23 mouse cellular contexts compared by ENCODE assay signal in genomic region chr12:33964427-33964826, GRCm38 (mm10). TPM values are rescaled to one million over a fixed set of nuclear protein-coding genes. Genes with fewer than 3 reads are reported as not detected.
DNase-seq lines count a peak whose midpoint lies in the region; ATAC-seq and TF ChIP-seq lines count a peak whose summit lies in the region.
"Had no signal": no experiment of that assay in that cellular context is flagged by ENCODE, and none has a peak within 500 bp of the region (broad histone marks: within the 10 kb centered on the region; RNA-seq: fewer than 3 reads in every experiment).

No protein-coding gene starts in this region.

- WGBS in hindbrain, embryonic 10.5 days = 7% methylated on average over 2 of the region's 2 CpGs
- 5% methylated on average over 2 of the region's 2 CpGs for WGBS in hindbrain, embryonic 13.5 days
- WGBS in embryonic facial prominence, embryonic 10.5 days = 7% methylated on average over 2 of the region's 2 CpGs
- WGBS in embryonic facial prominence, embryonic 13.5 days = 9% methylated on average over 2 of the region's 2 CpGs
- WGBS in limb, embryonic 14.5 days = 29% methylated on average over 2 of the region's 2 CpGs
- WGBS in kidney, embryonic 14.5 days = 34% methylated on average over 2 of the region's 2 CpGs

- no peak overlapping the region for H3K4me3 ChIP-seq in hindbrain, embryonic 10.5 days
- no peak overlapping the region for H3K4me3 ChIP-seq in hindbrain, embryonic 13.5 days
- peak overlapping the region; percentile 29; the same call in 1 of the 2 replicates for H3K4me3 ChIP-seq in embryonic facial prominence, embryonic 10.5 days
- peak overlapping the region; percentile 21 for H3K4me3 ChIP-seq in embryonic facial prominence, embryonic 13.5 days
- no peak overlapping the region for H3K4me3 ChIP-seq in limb, embryonic 14.5 days (replicated peaks; ENCODE audit: low read length)
- H3K4me3 ChIP-seq in kidney, embryonic 14.5 days (ENCODE audit: low read length) = no peak overlapping the region
- H3K4me3 ChIP-seq: forebrain, embryonic 13.5 days; intestine, embryonic 15.5 days; kidney, embryonic 15.5 days; liver, embryonic 15.5 days; neural tube, embryonic 12.5 days had no signal

- no peaks in the 10 kb centered on the region for H3K9me3 ChIP-seq in hindbrain, embryonic 10.5 days
- no peaks in the 10 kb centered on the region for H3K9me3 ChIP-seq in hindbrain, embryonic 13.5 days
- H3K9me3 ChIP-seq in embryonic facial prominence, embryonic 10.5 days = no peaks in the 10 kb centered on the region
- no peaks in the 10 kb centered on the region for H3K9me3 ChIP-seq in embryonic facial prominence, embryonic 13.5 days
- no peaks in the 10 kb centered on the region for H3K9me3 ChIP-seq in limb, embryonic 14.5 days (ENCODE audit: control insufficient read depth, low read length)
- H3K9me3 ChIP-seq in kidney, embryonic 14.5 days (ENCODE audit: control insufficient read depth, low read length) = no peaks in the 10 kb centered on the region
- H3K9me3 ChIP-seq: forebrain, embryonic 13.5 days; intestine, embryonic 15.5 days; kidney, embryonic 15.5 days; liver, embryonic 15.5 days; neural tube, embryonic 12.5 days had no signal

- peaks cover 100% of the 10 kb centered on the region for H3K27me3 ChIP-seq in hindbrain, embryonic 10.5 days (ENCODE audit: insufficient read depth, poor library complexity, severe bottlenecking)
- H3K27me3 ChIP-seq in hindbrain, embryonic 13.5 days = peaks cover 93% of the 10 kb centered on the region
- H3K27me3 ChIP-seq in embryonic facial prominence, embryonic 10.5 days (replicated peaks; ENCODE audit: low read depth, poor library complexity, severe bottlenecking) = peaks cover 98% of the 10 kb centered on the region
- peaks cover 26% of the 10 kb centered on the region for H3K27me3 ChIP-seq in embryonic facial prominence, embryonic 13.5 days
- peaks cover 4% of the 10 kb centered on the region; the same call in 1 of the 2 replicates for H3K27me3 ChIP-seq in limb, embryonic 14.5 days (ENCODE audit: control insufficient read depth, insufficient read depth, low read length)
- peaks cover 76% of the 10 kb centered on the region for H3K27me3 ChIP-seq in kidney, embryonic 14.5 days (ENCODE audit: control insufficient read depth, insufficient read depth, low read length)

- no peaks in the 10 kb centered on the region for H3K36me3 ChIP-seq in hindbrain, embryonic 10.5 days
- H3K36me3 ChIP-seq in hindbrain, embryonic 13.5 days = no peaks in the 10 kb centered on the region
- no peaks in the 10 kb centered on the region for H3K36me3 ChIP-seq in embryonic facial prominence, embryonic 10.5 days (replicated peaks)
- no peaks in the 10 kb centered on the region for H3K36me3 ChIP-seq in embryonic facial prominence, embryonic 13.5 days
- H3K36me3 ChIP-seq in limb, embryonic 14.5 days (ENCODE audit: control insufficient read depth, insufficient read depth, low read length) = peaks cover 17% of the 10 kb centered on the region
- H3K36me3 ChIP-seq in kidney, embryonic 14.5 days (ENCODE audit: control insufficient read depth, insufficient read depth, low read length) = no peaks in the 10 kb centered on the region
- H3K36me3 ChIP-seq: intestine, embryonic 15.5 days; kidney, embryonic 15.5 days; liver, embryonic 15.5 days; neural tube, embryonic 12.5 days had no signal

- TF ChIP-seq POLR2A in limb, embryonic 14.5 days (IDR thresholded peaks at IDR 0.05; ENCODE audit: borderline replicate concordance, extremely low read depth, insufficient read depth, insufficient read length) = no peak

- H3K27ac ChIP-seq in hindbrain, embryonic 10.5 days = no peak overlapping the region
- H3K27ac ChIP-seq in hindbrain, embryonic 13.5 days = no peak overlapping the region
- H3K27ac ChIP-seq in embryonic facial prominence, embryonic 10.5 days (replicated peaks) = peak overlapping the region; percentile 73
- peak overlapping the region; percentile 98 for H3K27ac ChIP-seq in embryonic facial prominence, embryonic 13.5 days
- peak overlapping the region; percentile 52; the same call in 1 of the 2 replicates for H3K27ac ChIP-seq in limb, embryonic 14.5 days (replicated peaks; ENCODE audit: low read depth, low read length)
- no peak overlapping the region for H3K27ac ChIP-seq in kidney, embryonic 14.5 days (ENCODE audit: low read depth, low read length)
- H3K27ac ChIP-seq: forebrain, embryonic 13.5 days; intestine, embryonic 15.5 days; kidney, embryonic 15.5 days; liver, embryonic 15.5 days; neural tube, embryonic 12.5 days had no signal

- H3K4me2 ChIP-seq in hindbrain, embryonic 13.5 days = no peak overlapping the region
- peak overlapping the region; percentile 76 for H3K4me2 ChIP-seq in embryonic facial prominence, embryonic 13.5 days
- peak overlapping the region; percentile 54 for H3K4me2 ChIP-seq in limb, embryonic 14.5 days (replicated peaks; ENCODE audit: low read depth, low read length, severe bottlenecking)
- no peak overlapping the region for H3K4me2 ChIP-seq in kidney, embryonic 14.5 days (replicated peaks; ENCODE audit: low read depth, low read length)
- H3K4me2 ChIP-seq: forebrain, embryonic 13.5 days; intestine, embryonic 15.5 days; kidney, embryonic 15.5 days; liver, embryonic 15.5 days had no signal

- H3K4me1 ChIP-seq in hindbrain, embryonic 10.5 days (replicated peaks) = peaks cover 54% of the 10 kb centered on the region
- H3K4me1 ChIP-seq in hindbrain, embryonic 13.5 days (replicated peaks) = peaks cover 19% of the 10 kb centered on the region
- H3K4me1 ChIP-seq in embryonic facial prominence, embryonic 10.5 days = peaks cover 72% of the 10 kb centered on the region
- peaks cover 62% of the 10 kb centered on the region for H3K4me1 ChIP-seq in embryonic facial prominence, embryonic 13.5 days
- H3K4me1 ChIP-seq in limb, embryonic 14.5 days (ENCODE audit: control insufficient read depth, insufficient read depth, low read length) = peaks cover 31% of the 10 kb centered on the region
- H3K4me1 ChIP-seq in kidney, embryonic 14.5 days (ENCODE audit: control insufficient read depth, insufficient read depth, low read length) = peaks cover 14% of the 10 kb centered on the region; the same call in 1 of the 2 replicates
- H3K4me1 ChIP-seq: liver, embryonic 15.5 days had no signal

- DNase-seq in hindbrain, embryonic 10.5 days (ENCODE audit: low spot score) = peak; percentile 18
- no peak for DNase-seq in embryonic facial prominence, embryonic 10.5 days (ENCODE audit: low spot score)
- no peak for DNase-seq in limb, embryonic 14.5 days (ENCODE audit: low spot score)
- no peak for DNase-seq in yolk sac, embryonic 10.5 days (ENCODE audit: low spot score)
- DNase-seq: cerebellum, adult 18-20 months; cerebellum, postnatal 25 days; gastrocnemius, postnatal 36 days; kidney, postnatal 4 days; layer of hippocampus, adult 9-11 months; thymus, postnatal 4 days had no signal

- H3K9ac ChIP-seq in hindbrain, embryonic 13.5 days = no peak overlapping the region
- peak overlapping the region; percentile 91 for H3K9ac ChIP-seq in embryonic facial prominence, embryonic 13.5 days
- no peak overlapping the region for H3K9ac ChIP-seq in limb, embryonic 14.5 days (ENCODE audit: low read depth, low read length, severe bottlenecking)
- H3K9ac ChIP-seq in kidney, embryonic 14.5 days (ENCODE audit: low read depth, low read length) = no peak overlapping the region
- H3K9ac ChIP-seq: forebrain, embryonic 13.5 days; intestine, embryonic 15.5 days; kidney, embryonic 15.5 days; liver, embryonic 15.5 days; neural tube, embryonic 12.5 days had no signal

- no peak for ATAC-seq in hindbrain, embryonic 13.5 days (ENCODE audit: low FRiP score)
- no peak for ATAC-seq in embryonic facial prominence, embryonic 13.5 days (ENCODE audit: insufficient number of reproducible peaks, insufficient read depth, low FRiP score, low TSS enrichment, low read depth)
- no peak for ATAC-seq in limb, embryonic 14.5 days (ENCODE audit: low FRiP score, low read depth)
- no peak for ATAC-seq in kidney, embryonic 14.5 days (ENCODE audit: low FRiP score, low TSS enrichment)
- ATAC-seq: forebrain, embryonic 13.5 days; intestine, embryonic 15.5 days had no signal

RNA-seq across cellular contexts. Expression of gene Twist1, which starts 7.0 kb away (rescaled TPM):
- polyA plus RNA-seq in hindbrain, embryonic 10.5 days (2016; fragmentation: Nextera tagmentation; extraction: Ambion mirVana) = 13.6 and 14.9 TPM in 2 replicates
- 2.4 and 2.8 TPM in 2 replicates for polyA plus RNA-seq in hindbrain, embryonic 13.5 days (2015; fragmentation: Nextera tagmentation; extraction: Ambion mirVana)
- polyA plus RNA-seq in embryonic facial prominence, embryonic 10.5 days (2016; fragmentation: Nextera tagmentation; extraction: Ambion mirVana) = 29.0 and 35.6 TPM in 2 replicates
- polyA plus RNA-seq in embryonic facial prominence, embryonic 13.5 days (2015; fragmentation: Nextera tagmentation; extraction: Ambion mirVana) = 56.1 and 63.1 TPM in 2 replicates
- polyA plus RNA-seq in limb, embryonic 14.5 days (2012; rRNA removed) = 259 and 340 TPM in 2 replicates
- 69.7 and 82.4 TPM in 2 replicates for polyA plus RNA-seq in limb, embryonic 14.5 days (2014; fragmentation: Nextera tagmentation; extraction: Ambion mirVana)
- 5.8 and 9.0 TPM in 2 replicates for polyA plus RNA-seq in kidney, embryonic 14.5 days (2014; fragmentation: Nextera tagmentation; extraction: Ambion mirVana)

RNA-seq across cellular contexts. Expression of gene Ferd3l, which starts 36.2 kb away (rescaled TPM):
- polyA plus RNA-seq in hindbrain, embryonic 10.5 days (2016; fragmentation: Nextera tagmentation; extraction: Ambion mirVana) = 2.3 and 2.6 TPM in 2 replicates
- polyA plus RNA-seq in hindbrain, embryonic 13.5 days (2015; fragmentation: Nextera tagmentation; extraction: Ambion mirVana) = 1.1 and 2.2 TPM in 2 replicates
- 0.52 TPM in 1 of 2 replicates, not detected in the other for polyA plus RNA-seq in embryonic facial prominence, embryonic 10.5 days (2016; fragmentation: Nextera tagmentation; extraction: Ambion mirVana)
- polyA plus RNA-seq in embryonic facial prominence, embryonic 13.5 days (2015; fragmentation: Nextera tagmentation; extraction: Ambion mirVana) = not detected in 2 replicates
- polyA plus RNA-seq in limb, embryonic 14.5 days (2012; rRNA removed) = not detected in 2 replicates
- polyA plus RNA-seq in limb, embryonic 14.5 days (2014; fragmentation: Nextera tagmentation; extraction: Ambion mirVana) = not detected in 2 replicates
- not detected in 2 replicates for polyA plus RNA-seq in kidney, embryonic 14.5 days (2014; fragmentation: Nextera tagmentation; extraction: Ambion mirVana)
- polyA plus RNA-seq: C2C12; forebrain, embryonic 13.5 days; heart, embryonic 16.5 days; intestine, embryonic 15.5 days; kidney, embryonic 15.5 days; limb, embryonic 11.5 days; liver, embryonic 15.5 days; lung, embryonic 16.5 days; small intestine, adult 2 months had no signal

Comparison
In these comparisons a context has a peak if more than half of its experiments do, and no peak if none do; other contexts are left out.
1. H3K27ac ChIP-seq: peak in embryonic facial prominence, embryonic 10.5 days (single experiment), embryonic facial prominence, embryonic 13.5 days (single experiment) and limb, embryonic 14.5 days (single experiment); none in hindbrain, embryonic 10.5 days (single experiment), hindbrain, embryonic 13.5 days (single experiment) and kidney, embryonic 14.5 days (single experiment).
2. H3K4me3 ChIP-seq: peak in embryonic facial prominence, embryonic 10.5 days (single experiment) and embryonic facial prominence, embryonic 13.5 days (single experiment); none in hindbrain, embryonic 10.5 days (single experiment), hindbrain, embryonic 13.5 days (single experiment), limb, embryonic 14.5 days (single experiment) and kidney, embryonic 14.5 days (single experiment).
3. H3K4me2 ChIP-seq: peak in embryonic facial prominence, embryonic 13.5 days (single experiment) and limb, embryonic 14.5 days (single experiment); none in hindbrain, embryonic 13.5 days (single experiment) and kidney, embryonic 14.5 days (single experiment).